Mouse (Mus musculus) cerebellum, adult (tissue): Measurements from ENCODE around the gene Tbx1.

Experiments used
- ATAC-seq: cut with Nextera tagmentation; 2 replicates; pipeline ENCODE4 v1.9.2; 2017; ENCODE audit warnings: mild to moderate bottlenecking, moderate library complexity, mixed read lengths; ENCODE audit not compliant: insufficient number of reproducible peaks, low FRiP score, low TSS enrichment

Gene Tbx1

GRCm38 (mm10) chr16:18556461-18556860 is 34.0 kb downstream of the Tbx1 start:
- ATAC-seq: no peak

- ATAC-seq: no peak
Observed at GRCm38 (mm10) chr16:18555235-18555935, 35.1 kb downstream of the Tbx1 start.

GRCm38 (mm10) chr16:18554721-18555120 is 35.8 kb downstream of the Tbx1 start:
- 0 out of 2 replicates have a peak, but pooled peaks have one; percentile 31 for ATAC-seq

GRCm38 (mm10) chr16:18552106-18552710 is 38.3 kb downstream of the Tbx1 start:
- ATAC-seq: no peak

GRCm38 (mm10) chr16:18551604-18552003 is 38.9 kb downstream of the Tbx1 start:
- no peak for ATAC-seq

GRCm38 (mm10) chr16:18547891-18548290 is 42.6 kb downstream of the Tbx1 start:
- ATAC-seq: no peak

GRCm38 (mm10) chr16:18543151-18543829 is 47.2 kb downstream of the Tbx1 start:
- no peak for ATAC-seq

- no peak for ATAC-seq
Observed at GRCm38 (mm10) chr16:18539281-18539680, 51.2 kb downstream of the Tbx1 start.

GRCm38 (mm10) chr16:18537407-18537990 is 53.0 kb downstream of the Tbx1 start:
- no peak for ATAC-seq

- peak; percentile 100 for ATAC-seq
Observed at GRCm38 (mm10) chr16:18533061-18533460, 57.4 kb downstream of the Tbx1 start.
